Mouse (Mus musculus) C2C12 (cell line): ENCODE measurements around the gene Pls1. TPM values are rescaled to one million over a fixed set of nuclear protein-coding genes. Genes with fewer than 3 reads are reported as not detected.
A peak's percentile ranks its signal among the peaks of the same experiment; 100 is the strongest.

ENCODE experiments used
- H3K27me3 ChIP-seq: one replicate; pipeline ENCODE4 v1.6.1; 2011; ENCODE audit not compliant: control insufficient read depth, insufficient read depth, insufficient read length
- H3K36me3 ChIP-seq: one replicate; pipeline ENCODE4 v1.6.1; 2011; ENCODE audit not compliant: control insufficient read depth, insufficient read depth
- H3K4me3 ChIP-seq: one replicate; pipeline ENCODE4 v1.5.1; 2011; ENCODE audit warnings: mild to moderate bottlenecking, control low read depth; ENCODE audit not compliant: poor library complexity, insufficient read depth, severe bottlenecking
- H3K79me2 ChIP-seq: one replicate; pipeline ENCODE4 v1.6.1; 2011; ENCODE audit not compliant: control insufficient read depth, insufficient read depth
- H3K79me3 ChIP-seq: one replicate; pipeline ENCODE4 v1.6.1; 2011; ENCODE audit warnings: low read depth, control low read depth
- H3ac ChIP-seq: one replicate; pipeline ENCODE3; 2011; ENCODE audit warnings: low read depth; ENCODE audit not compliant: control insufficient read depth, insufficient read length
- CEBPB ChIP-seq: IDR thresholded peaks from one replicate; pipeline ENCODE4 v1.6.1; 2011; ENCODE audit warnings: low read depth, mild to moderate bottlenecking, control low read depth, moderate library complexity
- CTCF ChIP-seq: IDR thresholded peaks from one replicate; pipeline ENCODE4 v1.5.1; 2011; ENCODE audit not compliant: control insufficient read depth, insufficient read depth, insufficient read length
- FOSL1 ChIP-seq: IDR thresholded peaks from one replicate; pipeline ENCODE4 v1.8.0; 2011; ENCODE audit warnings: mild to moderate bottlenecking, low read length; ENCODE audit not compliant: poor library complexity, insufficient read depth, severe bottlenecking
- MAX ChIP-seq: IDR thresholded peaks from one replicate; pipeline ENCODE4 v1.6.1; 2011; ENCODE audit warnings: mild to moderate bottlenecking, control low read depth
- MYOD1 ChIP-seq: IDR thresholded peaks from one replicate; pipeline ENCODE4 v1.6.1; 2011; ENCODE audit warnings: low read depth; ENCODE audit not compliant: control insufficient read depth, insufficient read length
- MYOG ChIP-seq: IDR thresholded peaks from one replicate; pipeline ENCODE4 v1.6.1; 2011; ENCODE audit not compliant: control insufficient read depth, insufficient read length; ENCODE audit errors: extremely low read depth
- USF1 ChIP-seq: IDR thresholded peaks from one replicate; pipeline ENCODE4 v1.6.1; 2011; ENCODE audit warnings: low read depth, mild to moderate bottlenecking, control low read depth, moderate library complexity
- polyA plus RNA-seq: library from polyadenylated mRNA; unstranded; fragments of >200 nt; fragmentation: generic; extraction: Trizol; gene quantifications from one replicate; pipeline ENCODE4 v1.2.1, GENCODE M21; 2012; ENCODE audit warnings: missing spikeins

The Pls1 gene
- polyA plus RNA-seq, 1 experiment, result 0.01 TPM

GRCm38 (mm10) chr9:95761381-95761780 is 83.7 kb downstream of the Pls1 start:
- Histone ChIP-seq H3K27me3 (peaks cover 3% of the 10 kb centered on the region), H3K79me3 (no peaks in the 10 kb centered on the region), H3ac (no peak overlapping the region), H3K4me3 (no peak overlapping the region), H3K36me3 (no peaks in the 10 kb centered on the region), H3K79me2 (no peaks in the 10 kb centered on the region)
- no peak for TF ChIP-seq USF1
- TF ChIP-seq FOSL1, result no peak
- no peak for TF ChIP-seq MYOG
- no peak for TF ChIP-seq CTCF

DNA sequence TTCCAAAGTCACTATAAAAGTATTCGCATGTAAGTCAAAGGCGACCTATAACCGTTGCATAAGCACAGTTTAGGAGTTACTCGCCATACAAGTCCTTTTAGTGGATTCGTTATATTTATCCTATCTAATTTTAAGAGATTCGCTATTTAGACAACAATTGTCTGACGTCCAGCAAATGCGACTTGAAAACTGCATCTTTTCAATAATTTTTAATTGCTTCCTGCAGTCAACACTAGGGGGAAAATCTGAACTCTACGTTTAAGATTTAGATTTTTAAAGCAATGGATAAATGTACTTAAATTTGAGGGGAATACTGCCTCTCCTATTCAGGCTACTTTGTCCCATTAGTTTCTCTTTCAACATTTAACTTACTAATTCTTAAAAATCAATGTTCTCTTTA is 94.4 kb downstream of the Pls1 start:
- Histone ChIP-seq H3K27me3 (peaks cover 7% of the 10 kb centered on the region), H3ac (no peak overlapping the region), H3K36me3 (no peaks in the 10 kb centered on the region), H3K79me2 (no peaks in the 10 kb centered on the region), H3K79me3 (no peaks in the 10 kb centered on the region), H3K4me3 (no peak overlapping the region)
- TF ChIP-seq MYOG, result no peak
- TF ChIP-seq CEBPB, result no peak
- TF ChIP-seq MAX, result no peak
- no peak for TF ChIP-seq USF1
- no peak for TF ChIP-seq MYOD1
- TF ChIP-seq CTCF, result no peak
- no peak for TF ChIP-seq FOSL1

DNA sequence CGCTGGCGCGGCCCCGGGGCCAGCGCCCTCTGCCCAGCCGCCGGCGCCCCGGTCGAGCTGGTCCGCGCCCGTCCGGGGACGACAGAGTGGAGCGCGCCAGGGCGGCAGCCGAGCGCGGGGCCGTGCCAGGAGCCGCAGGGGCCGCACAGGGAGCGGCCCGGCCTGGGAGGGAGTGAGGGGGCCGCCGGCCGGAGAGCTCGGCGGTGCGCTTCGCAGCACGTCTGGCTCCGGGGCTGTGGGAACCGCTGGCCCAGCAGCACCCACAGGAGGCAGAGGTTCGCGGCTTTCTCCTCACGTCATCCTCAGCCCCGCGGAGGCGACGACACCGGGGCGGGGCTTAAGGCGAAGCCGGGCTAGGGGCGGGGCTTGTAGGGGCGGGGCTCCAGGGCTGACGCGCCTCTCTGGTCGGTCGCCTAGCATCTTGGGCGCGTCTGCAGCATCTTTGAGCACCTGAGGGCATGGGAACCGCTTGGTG is 95.0 kb downstream of the Pls1 start, which contains the start of gene Trpc1:
Trpc1 (minus strand) TSS at position 339 of the 475 bp plus-strand sequence.
- peak within 1 kb of the TSS; percentile 73 for H3ac ChIP-seq
- TF ChIP-seq MYOD1 (no peak), MYOG (no peak), USF1 (no peak), CTCF (no peak), CEBPB (no peak), MAX (no peak), FOSL1 (no peak)
- peak within 1 kb of the TSS; percentile 34 for H3K4me3 ChIP-seq
- peaks cover 7% of the 10 kb centered on the region for H3K27me3 ChIP-seq
- no peaks in the 10 kb centered on the region for H3K36me3 ChIP-seq
- H3K79me2 ChIP-seq, result no peaks in the 10 kb centered on the region
- H3K79me3 ChIP-seq, result no peaks in the 10 kb centered on the region

DNA sequence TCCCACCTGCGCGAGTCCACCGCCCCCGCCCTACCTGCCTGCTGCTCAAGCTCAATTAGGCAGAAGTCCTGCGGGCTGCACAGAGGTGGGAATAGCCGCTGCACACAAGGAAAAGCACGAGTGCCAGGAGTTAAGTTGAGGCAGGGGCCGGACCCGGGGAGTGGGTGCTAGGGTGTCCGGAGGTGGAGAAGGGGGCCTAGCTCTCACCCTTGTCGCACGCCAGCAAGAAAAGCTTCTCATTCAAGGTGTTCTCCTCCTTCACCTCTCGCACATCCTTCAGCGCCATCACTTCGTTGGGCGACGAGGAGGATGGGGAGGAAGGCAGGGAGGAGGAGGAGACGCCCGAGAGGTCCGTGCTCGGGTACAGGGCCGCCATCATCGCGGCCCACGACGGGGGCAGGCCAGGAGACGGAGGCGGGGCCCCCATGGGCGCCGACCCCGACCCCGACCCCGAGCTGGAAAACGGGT is 95.6 kb downstream of the Pls1 start:
- Histone ChIP-seq H3K79me3 (no peaks in the 10 kb centered on the region), H3K27me3 (peaks cover 7% of the 10 kb centered on the region), H3K79me2 (no peaks in the 10 kb centered on the region), H3K4me3 (peak overlapping the region; percentile 34), H3ac (peak overlapping the region; percentile 73), H3K36me3 (no peaks in the 10 kb centered on the region)
- TF ChIP-seq MAX (no peak), FOSL1 (no peak), MYOG (no peak), CEBPB (no peak), CTCF (no peak), USF1 (no peak), MYOD1 (no peak)

DNA sequence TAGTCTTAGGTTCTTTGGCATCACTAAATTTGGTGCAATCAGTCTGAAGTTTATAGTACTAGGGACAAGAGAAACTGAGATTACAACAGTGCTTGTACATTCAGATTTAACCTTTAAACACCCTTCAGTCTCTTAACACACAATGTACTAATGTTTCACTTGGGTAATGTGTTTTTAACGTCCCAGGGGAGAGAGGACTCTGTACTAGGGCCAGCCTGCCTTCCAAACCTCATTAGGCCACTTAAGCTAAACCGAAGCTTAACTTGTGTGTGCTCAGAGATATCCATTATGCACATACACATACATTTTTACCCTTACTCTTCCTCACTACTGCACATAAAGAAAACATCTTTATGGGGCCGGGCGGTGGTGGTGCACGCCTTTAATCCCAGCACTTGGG is 97.8 kb downstream of the Pls1 start:
- Histone ChIP-seq H3K36me3 (no peaks in the 10 kb centered on the region), H3K79me2 (no peaks in the 10 kb centered on the region), H3K4me3 (no peak overlapping the region), H3K79me3 (no peaks in the 10 kb centered on the region), H3K27me3 (peaks cover 7% of the 10 kb centered on the region), H3ac (no peak overlapping the region)
- TF ChIP-seq MYOG (no peak), CTCF (no peak), CEBPB (no peak), MAX (no peak), MYOD1 (no peak), USF1 (no peak), FOSL1 (no peak)
